Comparison of ENCODE assay signal across 16 mouse cellular contexts in genomic region chr3:127608109-127608508, GRCm38 (mm10). TPM values are rescaled to one million over a fixed set of nuclear protein-coding genes. Genes with fewer than 3 reads are reported as not detected.
A peak's percentile ranks its signal among the peaks of the same experiment; 100 is the strongest.
DNase-seq lines count a peak whose midpoint lies in the region; ATAC-seq and TF ChIP-seq lines count a peak whose summit lies in the region.
"Had no signal": no experiment of that assay in that cellular context is flagged by ENCODE, and none has a peak within 500 bp of the region (broad histone marks: within the 10 kb centered on the region; RNA-seq: fewer than 3 reads in every experiment).

No protein-coding gene starts in this region.

- H3K27ac ChIP-seq in forebrain, embryonic 14.5 days (ENCODE audit: low read depth, low read length) = no peak overlapping the region
- no peak overlapping the region for H3K27ac ChIP-seq in forebrain, embryonic 15.5 days (replicated peaks)
- no peak overlapping the region for H3K27ac ChIP-seq in layer of hippocampus, adult 2 months
- H3K27ac ChIP-seq: embryonic facial prominence, embryonic 12.5 days; heart, embryonic 15.5 days; limb, embryonic 13.5 days; macrophage had no signal

- H3K27me3 ChIP-seq in forebrain, embryonic 14.5 days (replicated peaks; ENCODE audit: control insufficient read depth, insufficient read depth, low read length) = no peaks in the 10 kb centered on the region
- no peaks in the 10 kb centered on the region for H3K27me3 ChIP-seq in forebrain, embryonic 15.5 days
- no peaks in the 10 kb centered on the region for H3K27me3 ChIP-seq in E14TG2a.4 (ENCODE audit: insufficient read depth, low read length)
- H3K27me3 ChIP-seq: embryonic facial prominence, embryonic 12.5 days; heart, embryonic 15.5 days; limb, embryonic 13.5 days had no signal

- H3K9ac ChIP-seq in forebrain, embryonic 14.5 days (ENCODE audit: low read length) = no peak overlapping the region
- H3K9ac ChIP-seq in forebrain, embryonic 15.5 days (replicated peaks) = no peak overlapping the region
- H3K9ac ChIP-seq: embryonic facial prominence, embryonic 12.5 days; heart, embryonic 15.5 days; limb, embryonic 13.5 days had no signal

- DNase-seq in forebrain, embryonic 14.5 days (ENCODE audit: low spot score) = peak; percentile 5
- no peak for DNase-seq in layer of hippocampus, adult 2 months (ENCODE audit: low spot score in 2 of 2)
- no peak for DNase-seq in layer of hippocampus, postnatal 10 days (ENCODE audit: low spot score in 2 of 2)
- DNase-seq in right cerebral cortex, postnatal 14 days = no peak
- DNase-seq in layer of hippocampus, adult 9-10 months (ENCODE audit: low spot score) = no peak
- DNase-seq: cerebellum, adult 8-10 months; gastrocnemius, postnatal 10 days; spleen, adult 18-20 months had no signal

- TF ChIP-seq CTCF in layer of hippocampus, adult 2 months (conservative IDR thresholded peaks at IDR 0.05) = peak; percentile 71
- peak; percentile 38 for TF ChIP-seq CTCF in E14TG2a.4 (conservative IDR thresholded peaks at IDR 0.05; ENCODE audit: low read length)

- 91% methylated on average over 2 of the region's 2 CpGs for WGBS in forebrain, embryonic 14.5 days
- 96% methylated on average over 2 of the region's 2 CpGs for WGBS in forebrain, embryonic 15.5 days

- no peak overlapping the region for H3K4me2 ChIP-seq in forebrain, embryonic 14.5 days (ENCODE audit: low read length)
- no peak overlapping the region for H3K4me2 ChIP-seq in forebrain, embryonic 15.5 days (replicated peaks)
- H3K4me2 ChIP-seq: embryonic facial prominence, embryonic 12.5 days; heart, embryonic 15.5 days; limb, embryonic 13.5 days had no signal

- ATAC-seq in forebrain, embryonic 14.5 days = no peak
- ATAC-seq in forebrain, embryonic 15.5 days (replicated peaks) = no peak
- ATAC-seq in inflammation-experienced regulatory T-cells, adult 6 months = peak; percentile 54

- H3K4me1 ChIP-seq in forebrain, embryonic 14.5 days (ENCODE audit: control insufficient read depth, insufficient read depth, low read length) = no peaks in the 10 kb centered on the region
- H3K4me1 ChIP-seq in forebrain, embryonic 15.5 days = no peaks in the 10 kb centered on the region
- H3K4me1 ChIP-seq in E14TG2a.4 (replicated peaks; ENCODE audit: low read depth, low read length) = no peaks in the 10 kb centered on the region
- H3K4me1 ChIP-seq: embryonic facial prominence, embryonic 12.5 days; heart, embryonic 15.5 days; limb, embryonic 13.5 days had no signal

- H3K4me3 ChIP-seq in forebrain, embryonic 14.5 days (ENCODE audit: low read depth, low read length) = no peak overlapping the region
- no peak overlapping the region for H3K4me3 ChIP-seq in forebrain, embryonic 15.5 days
- no peak overlapping the region for H3K4me3 ChIP-seq in layer of hippocampus, adult 2 months
- no peak overlapping the region for H3K4me3 ChIP-seq in E14TG2a.4 (replicated peaks; ENCODE audit: low read length)
- H3K4me3 ChIP-seq: embryonic facial prominence, embryonic 12.5 days; heart, embryonic 15.5 days; limb, embryonic 13.5 days had no signal

- peaks cover 8% of the 10 kb centered on the region; the same call in 1 of the 2 replicates for H3K36me3 ChIP-seq in forebrain, embryonic 14.5 days (ENCODE audit: control insufficient read depth, insufficient read depth, low read length)
- H3K36me3 ChIP-seq in forebrain, embryonic 15.5 days = peaks cover 8% of the 10 kb centered on the region
- H3K36me3 ChIP-seq in E14TG2a.4 (ENCODE audit: insufficient read depth, low read length) = peaks cover 50% of the 10 kb centered on the region

- no peaks in the 10 kb centered on the region for H3K9me3 ChIP-seq in forebrain, embryonic 14.5 days (replicated peaks; ENCODE audit: control insufficient read depth, low read length)
- H3K9me3 ChIP-seq in forebrain, embryonic 15.5 days = no peaks in the 10 kb centered on the region
- H3K9me3 ChIP-seq in E14TG2a.4 (ENCODE audit: low read length) = no peaks in the 10 kb centered on the region
- H3K9me3 ChIP-seq: embryonic facial prominence, embryonic 12.5 days; heart, embryonic 15.5 days; limb, embryonic 13.5 days had no signal

RNA-seq across cellular contexts. Expression of gene Neurog2, which starts 24.8 kb away (rescaled TPM):
- 80.6 and 88.7 TPM in 2 replicates for polyA plus RNA-seq in forebrain, embryonic 14.5 days (2014; fragmentation: Nextera tagmentation; extraction: Ambion mirVana)
- 89.7 and 111 TPM in 2 replicates for polyA plus RNA-seq in forebrain, embryonic 15.5 days (2015; fragmentation: Nextera tagmentation; extraction: Ambion mirVana)
- 1 to 10 TPM; 1.1 to 1.7 TPM for total RNA-seq in layer of hippocampus, adult 2 months (2021)
- total RNA-seq in layer of hippocampus, postnatal 10 days (2021) = 1 to 10 TPM; 2.1 to 2.4 TPM
- polyA plus RNA-seq in inflammation-experienced regulatory T-cells, adult 6 months (2017; shearing (Covaris generic)) = not detected
- total RNA-seq: gastrocnemius, postnatal 10 days had no signal
- polyA plus RNA-seq: heart, embryonic 15.5 days; intestine, embryonic 14.5 days; limb, embryonic 13.5 days; macrophage had no signal

RNA-seq across cellular contexts. Expression of gene Zgrf1, which starts 54.8 kb away (rescaled TPM):
- 4.0 and 4.1 TPM in 2 replicates for polyA plus RNA-seq in forebrain, embryonic 14.5 days (2014; fragmentation: Nextera tagmentation; extraction: Ambion mirVana)
- 5.1 and 6.0 TPM in 2 replicates for polyA plus RNA-seq in forebrain, embryonic 15.5 days (2015; fragmentation: Nextera tagmentation; extraction: Ambion mirVana)
- 1 to 10 TPM; 2.3 to 2.5 TPM for total RNA-seq in layer of hippocampus, adult 2 months (2021)
- 1 to 10 TPM; 3.1 to 4.2 TPM for total RNA-seq in layer of hippocampus, postnatal 10 days (2021)
- 1 to 10 TPM; 3.7 to 7.9 (median 4.7) TPM for polyA plus RNA-seq in inflammation-experienced regulatory T-cells, adult 6 months (2017; shearing (Covaris generic))

RNA-seq across cellular contexts. Expression of gene Larp7, which starts 55.0 kb away (rescaled TPM):
- 36.7 and 41.8 TPM in 2 replicates for polyA plus RNA-seq in forebrain, embryonic 14.5 days (2014; fragmentation: Nextera tagmentation; extraction: Ambion mirVana)
- 33.9 and 37.9 TPM in 2 replicates for polyA plus RNA-seq in forebrain, embryonic 15.5 days (2015; fragmentation: Nextera tagmentation; extraction: Ambion mirVana)
- total RNA-seq in layer of hippocampus, adult 2 months (2021) = 10 to 100 TPM; 16.6 to 20.7 TPM
- 10 to 100 TPM; 18.4 to 20.9 TPM for total RNA-seq in layer of hippocampus, postnatal 10 days (2021)
- polyA plus RNA-seq in inflammation-experienced regulatory T-cells, adult 6 months (2017; shearing (Covaris generic)) = 100 to 1,000 TPM in 1 of 3 experiments, 10 to 100 TPM in 2; 77.8 to 106 (median 78.8) TPM

Comparison
In these comparisons a context has a peak if more than half of its experiments do, and no peak if none do; other contexts are left out.
1. RNA of gene Neurog2, which starts 24.8 kb away (polyA plus RNA-seq): 89.7 to 111 TPM in forebrain, embryonic 15.5 days and 80.6 to 88.7 TPM in forebrain, embryonic 14.5 days; not detected in inflammation-experienced regulatory T-cells, adult 6 months; every median in the first group is over 10 times any median in the second.